Mouse (Mus musculus) yolk sac, embryonic 10.5 days (tissue): ENCODE measurements at regions not wholly inside any gene's neighbourhood (a gene's known extent, or its start where the extent isn't known, plus 50 kb on each side); places are given as distances from the start of the nearest gene placed in this dataset.
"Not testable (repeated sequence)": the region's sequence is repeated elsewhere in the genome, so short reads cannot be mapped to it uniquely, and the experiment has no call there.

Experiments used
- DNase-seq: peaks from one replicate; pipeline ENCODE4 v3.0.0-alpha.2; 2017; ENCODE audit warnings: low spot score

- no peak for DNase-seq
Observed at GRCm38 (mm10) chr10:57313799-57314198, 172.4 kb upstream of the Hsf2 start.

- no peak for DNase-seq
Observed at GRCm38 (mm10) chr10:57317067-57317466, 169.1 kb upstream of the Hsf2 start.

GRCm38 (mm10) chr10:57319171-57319570 lies 167.0 kb upstream of the Hsf2 start:
- DNase-seq = no peak

- no peak for DNase-seq
Observed at GRCm38 (mm10) chr10:57322717-57323424, 163.3 kb upstream of the Hsf2 start.

GRCm38 (mm10) chr10:57324226-57324625 lies 162.0 kb upstream of the Hsf2 start:
- DNase-seq = no peak

GRCm38 (mm10) chr10:57362781-57363180 lies 123.4 kb upstream of the Hsf2 start:
- DNase-seq = not testable (repeated sequence)
